Mouse (Mus musculus) left cerebral cortex, adult 9 months (tissue): ENCODE data around the gene Lcorl.
A peak's percentile ranks its signal among the peaks of the same experiment; 100 is the strongest.
"Not testable (repeated sequence)": the region's sequence is repeated elsewhere in the genome, so short reads cannot be mapped to it uniquely, and the experiment has no call there.

Experiments used
- DNase-seq, 2 experiments: peaks; one replicate each; pipeline ENCODE4 v3.0.0; 2022; ENCODE audit warnings: low spot score in 2 of 2

Gene Lcorl

GRCm38 (mm10) chr5:45709653-45710052, 147.8 kb downstream of the Lcorl start:
- no peak for DNase-seq

DNA sequence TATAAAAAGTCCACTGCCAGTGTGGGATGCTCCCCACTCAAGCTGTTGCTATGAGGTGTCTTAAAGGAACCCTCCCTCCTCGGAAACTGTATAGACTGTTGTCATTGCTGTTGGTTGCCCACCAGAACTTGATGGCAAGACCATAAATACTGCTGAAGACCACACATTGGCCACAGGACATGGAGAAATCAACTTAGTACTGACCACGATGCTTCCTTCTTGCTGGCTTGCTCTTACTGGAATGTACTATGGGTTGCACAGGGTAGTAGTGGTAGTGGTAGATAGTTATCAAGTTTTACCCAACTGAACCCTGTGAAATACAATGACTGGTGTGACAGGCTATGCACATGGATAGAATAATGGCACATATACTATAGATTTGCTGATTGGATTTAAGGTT, 150.6 kb downstream of the Lcorl start:
- DNase-seq: no peak

GRCm38 (mm10) chr5:45691678-45692077, 165.7 kb downstream of the Lcorl start:
- DNase-seq: no peak

- no peak for DNase-seq
Observed at GRCm38 (mm10) chr5:45690802-45691201, 166.6 kb downstream of the Lcorl start.

DNA sequence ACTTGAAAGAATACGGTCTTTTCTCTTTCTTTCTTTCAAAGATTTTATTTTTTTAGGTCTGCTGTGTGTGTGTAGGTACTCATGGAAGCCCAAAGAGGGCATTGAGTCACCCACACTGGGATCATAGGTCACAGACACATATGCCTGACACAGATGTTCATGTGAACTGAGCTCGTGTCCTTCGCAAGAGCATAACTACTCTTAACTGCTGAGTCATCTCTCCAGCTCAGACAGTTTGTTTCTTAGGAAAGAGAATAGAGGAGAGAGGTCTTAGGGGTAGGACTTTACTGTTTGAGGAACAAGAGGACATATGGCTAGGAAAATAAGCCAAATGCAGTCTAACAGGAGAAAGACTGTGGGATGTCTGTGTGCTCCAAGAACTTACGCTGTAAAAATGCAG, 168.3 kb downstream of the Lcorl start:
- DNase-seq: no peak

- DNase-seq: no peak
Observed at GRCm38 (mm10) chr5:45686223-45686622, 171.2 kb downstream of the Lcorl start.

DNA sequence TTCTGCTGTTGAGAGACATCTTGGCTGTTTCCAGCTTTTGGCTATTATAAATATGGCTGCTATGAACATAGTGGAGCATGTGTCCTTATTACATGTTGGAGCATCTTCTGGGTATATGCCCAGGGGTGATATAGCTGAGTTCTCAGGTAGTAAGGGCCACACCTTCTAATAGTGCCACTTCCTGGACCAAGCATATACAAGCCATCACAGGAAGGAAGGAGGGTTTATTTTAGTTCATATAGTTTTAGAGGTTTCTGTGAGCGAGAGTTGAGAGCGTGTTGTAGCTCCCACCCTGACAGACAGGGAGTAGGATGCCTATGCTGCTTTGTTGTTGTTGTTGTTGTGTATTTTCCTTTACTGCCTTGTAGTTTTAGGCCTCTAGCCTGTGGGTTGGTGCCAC, 172.2 kb downstream of the Lcorl start:
- no peak for DNase-seq

- no peak for DNase-seq
Observed at GRCm38 (mm10) chr5:45683388-45683787, 174.0 kb downstream of the Lcorl start.

DNA sequence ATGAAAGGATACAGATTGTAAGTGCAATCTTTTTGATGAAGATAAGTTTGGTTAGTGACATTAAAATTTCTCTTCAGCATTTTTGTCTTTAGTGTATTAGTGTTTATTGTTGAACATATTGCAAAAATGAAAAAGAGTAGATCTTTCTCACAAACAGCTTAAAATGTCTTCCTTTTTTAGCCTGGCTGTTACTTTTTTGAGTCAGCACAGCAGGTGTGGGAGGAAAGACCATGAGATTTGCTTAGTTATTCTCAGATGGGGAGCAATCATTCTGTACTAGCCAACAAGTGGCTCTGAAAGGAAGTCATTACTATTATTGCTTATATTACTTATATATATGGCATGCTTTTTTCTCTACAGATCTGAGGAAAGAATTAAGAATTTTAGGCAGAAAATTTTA, 177.5 kb downstream of the Lcorl start:
- DNase-seq: no peak

GRCm38 (mm10) chr5:45677639-45678038, 179.8 kb downstream of the Lcorl start:
- DNase-seq: no peak

GRCm38 (mm10) chr5:45675032-45675431, 182.4 kb downstream of the Lcorl start:
- no peak for DNase-seq

DNA sequence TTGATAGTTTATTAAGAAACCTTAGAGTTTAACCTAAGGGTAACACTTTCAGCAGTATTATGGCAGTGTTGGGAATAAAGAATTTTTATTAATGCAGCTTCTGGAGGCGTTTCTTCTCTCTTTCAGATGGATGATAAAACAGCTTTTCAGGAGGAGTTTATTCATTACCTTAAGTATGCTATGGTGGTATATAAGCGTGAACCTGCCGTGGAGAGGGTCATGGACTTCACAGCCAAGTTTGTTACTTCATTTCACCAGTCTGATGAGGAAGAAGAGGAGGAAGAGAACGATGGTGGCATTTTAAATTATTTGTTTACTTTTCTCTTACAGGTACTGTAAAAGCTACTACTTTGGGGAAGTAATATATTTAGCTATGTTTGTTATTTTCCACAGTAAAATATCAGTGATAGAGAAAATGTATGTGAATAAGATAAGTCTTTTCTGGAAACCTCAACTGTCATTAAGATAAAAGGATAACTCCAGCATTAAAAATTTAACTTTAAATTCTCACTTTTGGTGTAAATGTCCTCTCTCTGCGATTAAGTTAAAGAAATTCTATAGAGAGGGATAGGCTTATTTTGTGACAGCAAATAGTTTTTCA, 186.4 kb downstream of the Lcorl start:
- DNase-seq: no peak

DNA sequence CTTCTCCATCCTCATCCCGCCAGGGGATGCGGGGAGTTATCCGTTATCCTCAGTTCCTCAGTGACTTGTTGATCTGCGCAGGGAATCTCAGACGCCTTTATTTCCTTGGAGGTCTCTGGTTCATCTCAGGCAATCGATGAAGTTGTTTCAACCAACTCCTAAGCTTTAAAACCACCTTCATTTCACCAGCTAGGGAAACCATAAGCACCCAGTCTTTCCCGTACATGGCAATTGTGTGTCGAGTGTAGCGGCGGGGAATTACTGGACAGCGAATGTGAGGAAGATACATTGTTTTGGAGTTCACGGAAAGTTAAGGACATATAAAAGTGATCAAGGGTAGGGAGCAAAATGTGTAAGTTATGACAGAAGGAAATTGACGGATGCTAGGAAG, 187.1 kb downstream of the Lcorl start:
- no peak for DNase-seq

DNA sequence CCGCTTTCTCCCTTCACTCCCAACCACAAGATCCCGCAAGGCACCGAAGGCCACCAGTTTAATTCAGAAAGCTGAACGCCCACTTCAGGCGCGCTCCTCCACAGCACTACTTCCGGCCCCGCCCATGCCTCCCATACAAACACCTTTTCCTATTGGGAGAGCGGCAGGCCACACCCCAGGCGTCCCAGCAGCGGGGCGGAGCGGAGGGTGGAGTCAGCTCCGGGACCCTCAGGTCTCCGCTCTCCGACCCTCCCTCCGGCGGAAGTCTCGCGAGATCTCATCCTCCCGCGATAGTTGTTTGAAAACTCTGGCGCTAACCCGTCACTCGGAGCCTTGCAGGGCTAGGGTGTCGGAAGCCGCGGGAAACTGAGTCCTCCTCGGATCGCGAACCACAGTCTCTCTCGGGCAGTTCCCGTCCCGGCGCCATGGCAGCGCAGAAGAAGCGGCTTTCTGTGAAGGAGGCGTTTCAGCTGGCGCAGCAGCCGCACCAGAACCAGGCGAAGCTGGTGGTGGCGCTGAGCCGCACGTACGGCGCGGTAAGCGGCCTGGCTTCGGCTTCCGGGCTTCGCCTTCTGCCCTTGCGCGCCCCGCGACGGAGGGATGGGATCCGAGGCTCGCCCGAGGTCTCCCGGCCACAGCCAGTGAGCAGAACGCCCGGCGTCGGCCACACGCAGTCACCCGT, 187.7 kb downstream of the Lcorl start, which contains the start of gene Ncapg:
Ncapg (plus strand) TSS at position 322 of the 682 bp plus-strand sequence.
- peak; percentile 93 to 99 for DNase-seq

DNA sequence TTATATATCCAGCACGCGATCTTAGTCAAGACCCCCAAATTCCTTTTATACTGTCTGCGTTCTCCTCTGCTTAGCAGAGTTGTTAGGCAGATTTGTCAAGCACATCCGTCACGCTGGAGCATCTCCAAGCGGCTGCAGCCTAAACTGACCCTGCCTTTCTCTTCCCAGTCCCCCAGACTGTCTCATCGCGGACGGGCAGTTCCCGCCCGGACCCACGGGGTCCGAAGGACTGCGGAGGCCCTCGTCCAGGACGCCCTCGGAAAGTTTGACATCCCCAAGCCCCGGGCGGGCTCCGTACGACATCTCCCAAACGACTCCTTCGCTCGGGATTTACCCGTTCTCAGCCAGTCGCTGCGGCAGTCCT, 188.2 kb downstream of the Lcorl start:
- DNase-seq: peak in 1 of 2 experiments; percentile 22

- no peak for DNase-seq
Observed at GRCm38 (mm10) chr5:45668831-45669230, 188.6 kb downstream of the Lcorl start.

- no peak for DNase-seq
Observed at GRCm38 (mm10) chr5:45668324-45668723, 189.1 kb downstream of the Lcorl start.

- DNase-seq: not testable (repeated sequence)
Observed at GRCm38 (mm10) chr5:45658406-45658805, 199.0 kb downstream of the Lcorl start.

GRCm38 (mm10) chr5:45651026-45651703, 206.2 kb downstream of the Lcorl start:
- no peak for DNase-seq
